Mouse (Mus musculus) gastrocnemius, postnatal 14 days (tissue): ENCODE measurements around the gene Ppp1r16b. TPM values are rescaled to one million over a fixed set of nuclear protein-coding genes. Genes with fewer than 3 reads are reported as not detected.
A peak's percentile ranks its signal among the peaks of the same experiment; 100 is the strongest.

Experiments used
- DNase-seq: peaks from one replicate; pipeline ENCODE4 v3.0.0; 2021; ENCODE audit warnings: mixed read lengths
- intact Hi-C: fragments of 180-260 bp; cut with DNase I; formaldehyde crosslinking; loops from one replicate; pipeline ENCODE4 v1.15.1; 2025; ENCODE audit warnings: low total_unique reads
- total RNA-seq, 2 experiments: library from RNA; stranded (reverse); gene quantifications; 2 replicates each; pipeline ENCODE4 v1.2.3; 2021

Ppp1r16b gene
- total RNA-seq, 2 experiments from 2014 or later: 7.5 to 8.8 TPM

GRCm38 (mm10) chr2:158742431-158742830 lies 77.2 kb downstream of the Ppp1r16b start:
- intact Hi-C loops: no loop called here
- no peak for DNase-seq

- no peak for DNase-seq
- intact Hi-C loops: no loop called here
These were observed 78.4 kb downstream of the Ppp1r16b start for GRCm38 (mm10) chr2:158743518-158744141.

- DNase-seq: no peak
- intact Hi-C loops: no loop called here
These were observed 79.9 kb downstream of the Ppp1r16b start for GRCm38 (mm10) chr2:158745049-158745482.

GRCm38 (mm10) chr2:158746164-158746563 lies 81.0 kb downstream of the Ppp1r16b start:
- intact Hi-C loops: no loop called here
- no peak for DNase-seq

- DNase-seq: no peak
- intact Hi-C loops: no loop called here
These were observed 84.2 kb downstream of the Ppp1r16b start for GRCm38 (mm10) chr2:158749366-158749765.

- DNase-seq: no peak
- intact Hi-C loops: no loop called here
These were observed 95.0 kb downstream of the Ppp1r16b start for GRCm38 (mm10) chr2:158760231-158760630.

GRCm38 (mm10) chr2:158762339-158762738 lies 97.1 kb downstream of the Ppp1r16b start:
- no peak for DNase-seq
- intact Hi-C loops: no loop called here

GRCm38 (mm10) chr2:158767742-158768339 lies 102.6 kb downstream of the Ppp1r16b start, which contains the start of gene Fam83d:
TSS of gene Fam83d (plus strand) at chr2:158768093.
- peak; percentile 97 for DNase-seq
- intact Hi-C loops: loop anchor here (5.0 kb wide), 1 partner anchor 94 kb away; no protein-coding TSS in a partner anchor

- intact Hi-C loops: loop anchor here (5.0 kb wide), 1 partner anchor 94 kb away; no protein-coding TSS in a partner anchor
- no peak for DNase-seq
These were observed 103.2 kb downstream of the Ppp1r16b start for GRCm38 (mm10) chr2:158768350-158768749.

- intact Hi-C loops: loop anchor here (5.0 kb wide), 1 partner anchor 94 kb away; no protein-coding TSS in a partner anchor
- DNase-seq: no peak
These were observed 103.6 kb downstream of the Ppp1r16b start for GRCm38 (mm10) chr2:158768771-158769170.

GRCm38 (mm10) chr2:158770126-158770757 lies 105.0 kb downstream of the Ppp1r16b start:
- intact Hi-C loops: no loop called here
- peak; percentile 48 for DNase-seq

GRCm38 (mm10) chr2:158771066-158771763 lies 106.0 kb downstream of the Ppp1r16b start:
- intact Hi-C loops: no loop called here
- no peak for DNase-seq

GRCm38 (mm10) chr2:158772808-158773207 lies 107.6 kb downstream of the Ppp1r16b start:
- intact Hi-C loops: no loop called here
- DNase-seq: no peak

- intact Hi-C loops: no loop called here
- DNase-seq: no peak
These were observed 109.7 kb downstream of the Ppp1r16b start for GRCm38 (mm10) chr2:158774886-158775285.

GRCm38 (mm10) chr2:158776716-158777115 lies 111.5 kb downstream of the Ppp1r16b start:
- no peak for DNase-seq
- intact Hi-C loops: no loop called here

GRCm38 (mm10) chr2:158777490-158777889 lies 112.3 kb downstream of the Ppp1r16b start:
- DNase-seq: no peak
- intact Hi-C loops: no loop called here

- intact Hi-C loops: no loop called here
- DNase-seq: no peak
These were observed 113.2 kb downstream of the Ppp1r16b start for GRCm38 (mm10) chr2:158778349-158778748.

- peak; percentile 40 for DNase-seq
- intact Hi-C loops: no loop called here
These were observed 115.9 kb downstream of the Ppp1r16b start for GRCm38 (mm10) chr2:158781126-158781525.

- intact Hi-C loops: no loop called here
- DNase-seq: no peak
These were observed 122.0 kb downstream of the Ppp1r16b start for GRCm38 (mm10) chr2:158786927-158787795.
